Mouse (Mus musculus) CH12.LX (cell line): ENCODE measurements around the gene Brinp3. TPM values are rescaled to one million over a fixed set of nuclear protein-coding genes. Genes with fewer than 3 reads are reported as not detected.

ENCODE experiments used
- DNase-seq: peaks from one replicate; pipeline ENCODE4 v3.0.0-alpha.2; 2013; ENCODE audit errors: extremely low read depth
- H3K27ac ChIP-seq: 2 replicates; pipeline ENCODE4 v1.5.1; 2012; ENCODE audit warnings: low read depth, mild to moderate bottlenecking, control low read depth, moderate library complexity; ENCODE audit not compliant: insufficient read depth
- H3K27me3 ChIP-seq: replicated peaks from 2 replicates; pipeline ENCODE3; 2012; ENCODE audit warnings: inconsistent platforms
- H3K36me3 ChIP-seq, 2 experiments: replicated peaks in 1 of 2; 2 replicates each; pipeline versions ENCODE3 to v1.6.1; 2012; ENCODE audit warnings: inconsistent platforms in 1 of 2, low read length in 1 of 2, mild to moderate bottlenecking in 1 of 2, mixed read lengths in 1 of 2, moderate library complexity in 1 of 2; ENCODE audit not compliant: control insufficient read depth in 1 of 2, insufficient read depth in 1 of 2
- H3K4me1 ChIP-seq, 2 experiments: 2 replicates each; pipeline ENCODE4 v1.6.1; 2012; ENCODE audit warnings: inconsistent platforms in 1 of 2, moderate library complexity in 1 of 2; ENCODE audit not compliant: insufficient read depth in 2 of 2, control insufficient read depth in 1 of 2
- H3K4me2 ChIP-seq: 2 replicates; pipeline ENCODE4 v1.6.1; 2012; ENCODE audit warnings: low read depth, mild to moderate bottlenecking, control low read depth; ENCODE audit not compliant: poor library complexity, insufficient read depth, severe bottlenecking
- H3K4me3 ChIP-seq, 3 experiments: fragments of 150-350 bp in 1 of 3; sonication (generic) in 1 of 3; replicated peaks in 1 of 3; 2 replicates each; pipeline versions ENCODE3 to v1.5.1; 2011 to 2012; ENCODE audit warnings: low read depth in 2 of 3, low read length in 2 of 3, mild to moderate bottlenecking in 2 of 3, moderate library complexity in 2 of 3, control low read depth in 1 of 3, improper control_type of control experiment in 1 of 3, inconsistent platforms in 1 of 3, mixed read lengths in 1 of 3; ENCODE audit not compliant: poor library complexity in 1 of 3
- H3K79me2 ChIP-seq: replicated peaks from 2 replicates; pipeline ENCODE4 v1.6.1; 2012; ENCODE audit warnings: mild to moderate bottlenecking, moderate library complexity; ENCODE audit not compliant: control insufficient read depth, poor library complexity, insufficient read depth, severe bottlenecking; ENCODE audit errors: extremely low read depth
- H3K9ac ChIP-seq: 2 replicates; pipeline ENCODE4 v1.6.1; 2012; ENCODE audit warnings: low read depth, mild to moderate bottlenecking, control low read depth, moderate library complexity; ENCODE audit not compliant: insufficient read depth
- H3K9me3 ChIP-seq: replicated peaks from 2 replicates; pipeline ENCODE3; 2012; ENCODE audit warnings: low read length, inconsistent platforms, mixed read lengths
- BHLHE40 ChIP-seq: IDR thresholded peaks from 2 replicates; pipeline ENCODE4 v1.6.1; 2011; ENCODE audit warnings: mild to moderate bottlenecking, low read depth, low read length, improper control_type of control experiment
- CHD1 ChIP-seq: IDR thresholded peaks from 2 replicates; pipeline ENCODE4 v1.6.1; 2012; ENCODE audit warnings: low read depth, low read length, improper control_type of control experiment, inconsistent platforms
- CTCF ChIP-seq, 2 experiments: IDR thresholded peaks in 1 of 2; conservative IDR thresholded peaks in 1 of 2; 2 replicates each; pipeline ENCODE4 v1.5.1; 2011 to 2012; ENCODE audit warnings: low read depth in 2 of 2, low read length in 2 of 2, improper control_type of control experiment in 1 of 2, inconsistent platforms in 1 of 2, mild to moderate bottlenecking in 1 of 2, moderate library complexity in 1 of 2
- ELF1 ChIP-seq: IDR thresholded peaks from 2 replicates; pipeline ENCODE4 v1.6.1; 2014; ENCODE audit warnings: low read depth, mild to moderate bottlenecking, inconsistent platforms, low read length, improper control_type of control experiment
- HCFC1 ChIP-seq: IDR thresholded peaks from 2 replicates; pipeline ENCODE4 v1.6.1; 2012; ENCODE audit warnings: low read depth, mild to moderate bottlenecking, inconsistent platforms, low read length, improper control_type of control experiment
- IRF4 ChIP-seq: IDR thresholded peaks from 2 replicates; pipeline ENCODE4 v1.6.1; 2014; ENCODE audit warnings: low read depth, mild to moderate bottlenecking, inconsistent platforms, low read length, improper control_type of control experiment
- JUN ChIP-seq: IDR thresholded peaks from 2 replicates; pipeline ENCODE4 v1.6.1; 2011; ENCODE audit warnings: low read depth, mild to moderate bottlenecking, low read length, improper control_type of control experiment, moderate library complexity; ENCODE audit not compliant: insufficient read depth
- KAT2A ChIP-seq: IDR thresholded peaks from 2 replicates; pipeline ENCODE4 v1.6.1; 2012; ENCODE audit warnings: low read length, improper control_type of control experiment, inconsistent platforms; ENCODE audit not compliant: insufficient replicate concordance
- MAFK ChIP-seq: IDR thresholded peaks from 2 replicates; pipeline ENCODE4 v1.6.1; 2011; ENCODE audit warnings: low read length, improper control_type of control experiment; ENCODE audit not compliant: insufficient replicate concordance
- MAZ ChIP-seq: IDR thresholded peaks from 2 replicates; pipeline ENCODE4 v1.6.1; 2012; ENCODE audit warnings: low read depth, mild to moderate bottlenecking, inconsistent platforms, low read length, improper control_type of control experiment, moderate library complexity
- MEF2A ChIP-seq: IDR thresholded peaks from 2 replicates; pipeline ENCODE4 v1.6.1; 2014; ENCODE audit warnings: low read depth, mild to moderate bottlenecking, inconsistent platforms, low read length, improper control_type of control experiment, borderline replicate concordance
- MYC ChIP-seq: IDR thresholded peaks from 2 replicates; pipeline ENCODE4 v1.6.1; 2011; ENCODE audit warnings: low read depth, mild to moderate bottlenecking, improper control_type of control experiment, low read length
- NELFE ChIP-seq: IDR thresholded peaks from 2 replicates; pipeline ENCODE4 v1.6.1; 2011; ENCODE audit warnings: low read depth, low read length, improper control_type of control experiment
- PAX5 ChIP-seq: IDR thresholded peaks from 2 replicates; pipeline ENCODE4 v1.6.1; 2012; ENCODE audit warnings: low read length, inconsistent platforms, mixed read lengths
- POLR2A ChIP-seq: IDR thresholded peaks from 2 replicates; pipeline ENCODE4 v1.6.1; 2011; ENCODE audit warnings: low read depth, mild to moderate bottlenecking, improper control_type of control experiment, low read length
- POLR2AphosphoS2 ChIP-seq: IDR thresholded peaks from 2 replicates; pipeline ENCODE4 v1.6.1; 2011; ENCODE audit warnings: low read depth, low read length, improper control_type of control experiment
- RAD21 ChIP-seq: IDR thresholded peaks from 2 replicates; pipeline ENCODE4 v1.6.1; 2011; ENCODE audit warnings: low read depth, mild to moderate bottlenecking, low read length, improper control_type of control experiment, moderate library complexity
- RCOR1 ChIP-seq: conservative IDR thresholded peaks from 2 replicates; pipeline ENCODE4 v1.6.1; 2012; ENCODE audit warnings: low read depth, mild to moderate bottlenecking, inconsistent platforms, low read length, improper control_type of control experiment
- SIN3A ChIP-seq: IDR thresholded peaks from 2 replicates; pipeline ENCODE4 v1.6.1; 2012; ENCODE audit warnings: low read length, improper control_type of control experiment, inconsistent platforms
- SMC3 ChIP-seq: IDR thresholded peaks from 2 replicates; pipeline ENCODE4 v1.6.1; 2011; ENCODE audit warnings: low read depth, low read length, improper control_type of control experiment
- TCF12 ChIP-seq: IDR thresholded peaks from 2 replicates; pipeline ENCODE4 v1.6.1; 2014; ENCODE audit warnings: low read depth, mild to moderate bottlenecking, inconsistent platforms, low read length, improper control_type of control experiment
- UBTF ChIP-seq: IDR thresholded peaks from 2 replicates; pipeline ENCODE4 v1.6.1; 2012; ENCODE audit warnings: low read depth, mild to moderate bottlenecking, inconsistent platforms, low read length, improper control_type of control experiment, moderate library complexity
- USF1 ChIP-seq: IDR thresholded peaks from 2 replicates; pipeline ENCODE4 v1.6.1; 2014; ENCODE audit warnings: low read depth, mild to moderate bottlenecking, inconsistent platforms, low read length, improper control_type of control experiment
- ZC3H11A ChIP-seq: IDR thresholded peaks from 2 replicates; pipeline ENCODE4 v1.6.1; 2012; ENCODE audit warnings: low read depth, mild to moderate bottlenecking, inconsistent platforms, low read length, improper control_type of control experiment
- ZKSCAN1 ChIP-seq: IDR thresholded peaks from 2 replicates; pipeline ENCODE4 v1.6.1; 2012; ENCODE audit warnings: low read depth, inconsistent platforms, low read length, improper control_type of control experiment, borderline replicate concordance
- ZMIZ1 ChIP-seq: IDR thresholded peaks from 2 replicates; pipeline ENCODE4 v1.6.1; 2012; ENCODE audit warnings: low read depth, mild to moderate bottlenecking, inconsistent platforms, low read length, improper control_type of control experiment
- ZNF384 ChIP-seq: IDR thresholded peaks from 2 replicates; pipeline ENCODE4 v1.6.1; 2012; ENCODE audit warnings: low read depth, low read length, improper control_type of control experiment, inconsistent platforms
- dilution Hi-C: fragments of 300-500 bp; cut with MboI; formaldehyde crosslinking; loops from 2 replicates; pipeline ENCODE4 v1.14.3; 2020; ENCODE audit warnings: low sequenced_read_pairs; ENCODE audit not compliant: extremely low pct_unique_long_range_greater_than_20kb, extremely low pct_ligation_motif_present
- in situ Hi-C: fragments of 300-500 bp; cut with MboI; formaldehyde crosslinking; loops from 3 replicates; pipeline ENCODE4 v1.14.3; 2019; ENCODE audit warnings: low sequenced_read_pairs, low pct_ligation_motif_present, low pct_unique_long_range_greater_than_20kb, mixed read lengths
- polyA plus RNA-seq: library from polyadenylated mRNA; unstranded; fragments of >175 nt; gene quantifications from 2 replicates; pipeline ENCODE4 v1.2.1, GENCODE M21; 2012; ENCODE audit warnings: low read depth; ENCODE audit not compliant: insufficient read length
- total RNA-seq, 2 experiments: library from RNA; depleted of rRNA; stranded (reverse); fragments of 300-350 nt in 1 of 2; fragments of >200 nt in 1 of 2; gene quantifications; 2 replicates each; pipeline ENCODE4 v1.2.3; 2012 to 2014

Gene Brinp3
- total and polyA plus RNA-seq, 3 experiments = not detected

DNA sequence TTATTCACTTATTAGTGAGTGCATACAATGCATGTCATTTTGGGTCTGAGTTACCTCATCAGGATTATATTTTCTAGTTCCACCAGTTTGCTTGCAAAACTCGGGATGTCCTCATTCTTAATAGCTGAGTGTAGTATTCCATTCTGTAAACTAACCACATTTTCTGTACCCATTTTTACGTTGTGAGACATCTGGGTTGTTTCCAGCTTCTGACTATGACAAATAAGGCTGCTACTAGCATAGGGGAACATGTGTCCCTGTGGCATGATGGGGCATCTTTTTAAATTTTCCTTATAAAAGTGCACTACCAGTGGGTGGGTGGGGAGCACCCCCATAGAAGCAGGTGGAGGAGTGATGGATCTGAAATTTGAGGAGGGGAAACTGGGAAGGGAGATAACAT is 292.7 kb downstream of the Brinp3 start:
- Histone ChIP-seq H3K4me3 (no peak overlapping the region), H3K27me3 (no peaks in the 10 kb centered on the region), H3K27ac (no peak overlapping the region), H3K9me3 (peaks cover 22% of the 10 kb centered on the region), H3K4me1 (no peaks in the 10 kb centered on the region), H3K36me3 (no peaks in the 10 kb centered on the region), H3K4me2 (no peak overlapping the region), H3K79me2 (no peaks in the 10 kb centered on the region), H3K9ac (no peak overlapping the region)
- DNase-seq = no peak
- dilution Hi-C loops (no loop called here), in situ Hi-C loops (no loop called here)
- TF ChIP-seq RAD21 (no peak), USF1 (no peak), UBTF (no peak), MYC (no peak), IRF4 (no peak), MAFK (no peak), JUN (no peak), ELF1 (no peak), KAT2A (no peak), ZNF384 (no peak), ZKSCAN1 (no peak), POLR2A (no peak), TCF12 (no peak), ZC3H11A (no peak)

DNA sequence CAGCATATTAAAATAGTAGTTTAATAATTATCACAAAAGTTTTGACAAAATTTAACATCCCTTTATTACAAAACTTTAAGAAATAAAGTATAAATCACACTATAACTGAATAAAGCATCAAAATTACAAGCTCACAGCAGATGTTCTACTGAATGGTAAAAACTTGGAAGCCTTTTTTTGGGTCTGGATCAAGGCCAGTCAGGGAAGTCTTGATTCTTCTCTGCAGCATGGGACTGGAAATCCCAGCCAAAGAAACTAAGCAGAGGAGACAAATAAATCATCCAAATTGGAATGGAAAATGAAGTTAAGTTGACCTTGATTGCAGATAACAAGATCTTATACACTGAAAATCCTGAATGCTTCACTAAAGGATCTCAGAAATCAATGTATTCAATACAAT is 298.3 kb downstream of the Brinp3 start:
- Histone ChIP-seq H3K9ac (no peak overlapping the region), H3K4me1 (no peaks in the 10 kb centered on the region), H3K79me2 (no peaks in the 10 kb centered on the region), H3K4me2 (no peak overlapping the region), H3K4me3 (no peak overlapping the region), H3K27me3 (no peaks in the 10 kb centered on the region), H3K27ac (no peak overlapping the region), H3K36me3 (no peaks in the 10 kb centered on the region), H3K9me3 (peaks cover 15% of the 10 kb centered on the region)
- no peak for TF ChIP-seq NELFE
- no peak for TF ChIP-seq JUN
- no peak for TF ChIP-seq RAD21
- no peak for TF ChIP-seq TCF12
- TF ChIP-seq ZMIZ1 = no peak
- TF ChIP-seq MAZ = no peak
- TF ChIP-seq ZC3H11A = no peak
- TF ChIP-seq SMC3 = no peak
- TF ChIP-seq IRF4 = no peak
- TF ChIP-seq HCFC1 = no peak
- TF ChIP-seq CTCF (conservative IDR thresholded peaks at IDR 0.05 in 1 of 2, IDR thresholded peaks at IDR 0.05 in 1 of 2; ENCODE audit: low read depth in 2 of 2, low read length in 2 of 2) = no peak
- no peak for TF ChIP-seq PAX5
- no peak for TF ChIP-seq MEF2A
- no peak for TF ChIP-seq BHLHE40
- TF ChIP-seq ZNF384 = no peak
- TF ChIP-seq CHD1 = no peak
- TF ChIP-seq RCOR1 = no peak
- no peak for TF ChIP-seq SIN3A
- no peak for TF ChIP-seq POLR2AphosphoS2
- in situ Hi-C loops (no loop called here), dilution Hi-C loops (no loop called here)
- no peak for DNase-seq
